Mouse (Mus musculus) hindbrain, embryonic 16.5 days (tissue): ENCODE results near the gene Zbtb9. TPM values are rescaled to one million over a fixed set of nuclear protein-coding genes. Genes with fewer than 3 reads are reported as not detected.

Experiments
- ATAC-seq: fragments of 200-750 bp; cut with Nextera tagmentation; 2 replicates; pipeline ENCODE4 v1.8.0; 2017; ENCODE audit warnings: moderate TSS enrichment, moderate library complexity
- H3K27ac ChIP-seq: fragments of 300-500 bp; sonication (generic); 2 replicates; pipeline ENCODE4 v1.5.1; 2014; ENCODE audit warnings: low read depth, mild to moderate bottlenecking, control low read depth, low read length, moderate library complexity
- H3K27me3 ChIP-seq: fragments of 300-500 bp; sonication (generic); replicated peaks from 2 replicates; pipeline ENCODE4 v1.6.1; 2014; ENCODE audit warnings: low read length; ENCODE audit not compliant: control insufficient read depth, insufficient read depth
- H3K36me3 ChIP-seq: fragments of 300-500 bp; sonication (generic); 2 replicates; pipeline ENCODE4 v1.6.1; 2014; ENCODE audit warnings: mild to moderate bottlenecking, low read length, moderate library complexity, mixed read lengths; ENCODE audit not compliant: control insufficient read depth, insufficient read depth
- H3K4me1 ChIP-seq: fragments of 300-500 bp; sonication (generic); 2 replicates; pipeline ENCODE4 v1.6.1; 2014; ENCODE audit warnings: low read depth, low read length; ENCODE audit not compliant: control insufficient read depth, insufficient read depth
- H3K4me2 ChIP-seq: fragments of 300-500 bp; sonication (generic); 2 replicates; pipeline ENCODE4 v1.6.1; 2014; ENCODE audit warnings: mild to moderate bottlenecking, low read length, control low read depth, moderate library complexity
- H3K4me3 ChIP-seq: fragments of 300-500 bp; sonication (generic); 2 replicates; pipeline ENCODE4 v1.5.1; 2014; ENCODE audit warnings: mild to moderate bottlenecking, low read length, control low read depth, moderate library complexity
- H3K9ac ChIP-seq: fragments of 300-500 bp; sonication (generic); 2 replicates; pipeline ENCODE4 v1.6.1; 2014; ENCODE audit warnings: low read depth, mild to moderate bottlenecking, control low read depth, low read length, moderate library complexity
- H3K9me3 ChIP-seq: fragments of 300-500 bp; sonication (generic); 2 replicates; pipeline ENCODE4 v1.6.1; 2014; ENCODE audit warnings: mild to moderate bottlenecking, low read length, moderate library complexity; ENCODE audit not compliant: control insufficient read depth
- WGBS: fragments of 180-500 bp; shearing (Covaris S2); extraction: QIAGEN DNeasy Blood & Tissue Kit; methylation state at CpG from one replicate; pipeline ENCODE4 v1.1.7; 2014; 5-methylcytosine and 5-hydroxymethylcytosine counted together
- polyA plus RNA-seq: library from polyadenylated mRNA; unstranded; fragments of >200 nt; fragmentation: Nextera tagmentation; extraction: Ambion mirVana; gene quantifications from 2 replicates; pipeline ENCODE4 v1.2.1, GENCODE M21; 2015

Zbtb9 gene
- polyA plus RNA-seq, 1 experiment from 2014 or later = 13.0 TPM

DNA sequence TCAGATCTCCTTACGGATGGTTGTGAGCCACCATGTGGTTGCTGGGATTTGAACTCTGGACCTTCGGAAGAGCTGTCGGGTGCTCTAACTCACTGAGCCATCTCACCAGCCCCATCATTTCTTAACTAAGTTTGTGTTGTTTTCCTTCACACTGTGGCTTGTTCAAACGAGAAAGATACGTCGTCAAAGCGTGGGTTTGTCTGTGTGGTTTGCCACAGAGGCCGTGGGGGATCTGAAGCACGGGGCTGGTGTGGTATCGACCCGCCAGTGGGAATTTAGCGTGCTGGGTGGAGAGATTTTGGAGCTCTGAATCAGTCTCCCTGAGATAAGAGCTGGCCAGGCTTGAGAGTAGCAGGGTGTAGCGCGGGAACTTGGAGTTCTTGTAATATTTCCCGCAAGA is 25.3 kb downstream of the Zbtb9 start:
- H3K9me3 ChIP-seq = no peaks in the 10 kb centered on the region
- H3K9ac ChIP-seq = no peak overlapping the region
- H3K27me3 ChIP-seq = no peaks in the 10 kb centered on the region
- no peaks in the 10 kb centered on the region for H3K36me3 ChIP-seq
- no peak overlapping the region for H3K4me2 ChIP-seq
- H3K4me3 ChIP-seq = no peak overlapping the region
- WGBS = 97% methylated on average over 15 of the region's 15 CpGs
- H3K27ac ChIP-seq = no peak overlapping the region
- no peaks in the 10 kb centered on the region for H3K4me1 ChIP-seq
- no peak for ATAC-seq

DNA sequence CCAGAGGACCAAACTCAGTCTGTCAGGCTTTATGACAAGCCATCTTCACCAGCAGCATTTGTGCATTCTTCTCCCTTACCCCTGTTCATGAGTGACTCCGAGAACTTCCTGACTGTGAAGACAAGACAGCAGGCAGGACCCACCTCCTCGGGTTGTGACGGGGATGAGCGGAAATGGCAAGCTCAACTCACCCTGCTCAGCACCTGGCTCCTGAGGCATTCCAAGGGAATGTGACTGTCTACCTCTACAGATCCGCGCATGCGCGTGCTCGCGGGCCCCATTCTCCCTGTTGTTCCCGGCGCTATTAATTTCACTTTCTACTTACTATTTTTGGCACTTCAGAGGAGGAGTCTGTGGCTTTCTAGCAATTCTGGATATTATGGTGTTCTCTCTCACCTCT is 27.0 kb downstream of the Zbtb9 start:
- WGBS = 79% methylated on average over 12 of the region's 12 CpGs
- Histone ChIP-seq H3K4me2 (no peak overlapping the region), H3K4me3 (no peak overlapping the region), H3K9me3 (no peaks in the 10 kb centered on the region), H3K4me1 (no peaks in the 10 kb centered on the region), H3K27ac (no peak overlapping the region), H3K36me3 (no peaks in the 10 kb centered on the region), H3K9ac (no peak overlapping the region), H3K27me3 (no peaks in the 10 kb centered on the region)
- 0 out of 2 replicates have a peak, but pooled peaks have one; percentile 27 for ATAC-seq

DNA sequence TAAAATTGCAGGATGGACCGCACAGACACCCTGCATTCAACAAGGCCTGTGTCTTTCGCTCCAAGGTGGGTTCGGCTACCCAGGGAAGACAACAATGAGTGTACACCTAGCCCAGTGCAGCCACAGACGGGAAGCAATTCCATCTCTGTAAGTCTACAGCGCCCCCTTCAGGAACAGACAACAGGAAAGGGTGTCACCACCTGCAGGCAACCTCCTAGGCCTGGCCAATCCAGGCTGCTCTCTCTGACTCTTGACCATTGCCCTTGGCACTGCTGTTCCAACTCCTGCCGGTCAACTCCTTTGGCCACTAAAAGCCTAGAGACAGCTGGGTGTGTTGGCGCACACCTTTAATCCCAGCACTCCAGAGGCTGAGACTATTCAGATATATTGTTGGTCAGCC is 28.2 kb downstream of the Zbtb9 start:
- ATAC-seq = no peak
- 73% methylated on average over 7 of the region's 7 CpGs for WGBS
- no peak overlapping the region for H3K27ac ChIP-seq

DNA sequence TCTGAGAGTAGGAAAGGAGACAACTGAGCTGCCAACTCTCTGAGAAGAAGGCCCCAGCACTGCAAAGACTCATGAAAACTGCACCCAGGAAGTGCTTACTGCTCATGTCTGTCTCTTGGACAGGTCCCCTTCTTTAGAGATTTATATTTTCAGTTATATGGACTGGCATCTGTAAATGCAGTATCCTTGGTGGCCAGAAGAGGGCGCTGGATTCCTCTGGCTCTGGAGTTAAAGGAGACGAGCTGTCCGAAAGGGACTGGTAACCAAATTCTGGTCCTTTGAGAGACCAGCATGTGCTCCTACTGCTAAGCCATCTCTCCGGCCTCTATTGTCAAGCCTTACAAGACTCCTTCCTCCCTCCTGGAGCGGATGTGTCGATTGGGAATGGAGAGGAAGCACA is 28.9 kb downstream of the Zbtb9 start:
- ATAC-seq = no peak
- 36% methylated on average over 6 of the region's 6 CpGs for WGBS
- no peak overlapping the region for H3K4me2 ChIP-seq
- H3K27me3 ChIP-seq = no peaks in the 10 kb centered on the region
- no peaks in the 10 kb centered on the region for H3K4me1 ChIP-seq
- no peak overlapping the region for H3K9ac ChIP-seq
- H3K36me3 ChIP-seq = no peaks in the 10 kb centered on the region
- no peak overlapping the region for H3K27ac ChIP-seq
- no peaks in the 10 kb centered on the region for H3K9me3 ChIP-seq
- no peak overlapping the region for H3K4me3 ChIP-seq

More for the DNA sequence above, 28.2 kb downstream of the Zbtb9 start:
- Histone ChIP-seq H3K4me1 (no peaks in the 10 kb centered on the region), H3K36me3 (no peaks in the 10 kb centered on the region), H3K9me3 (no peaks in the 10 kb centered on the region), H3K27me3 (no peaks in the 10 kb centered on the region), H3K4me3 (no peak overlapping the region), H3K9ac (no peak overlapping the region), H3K4me2 (no peak overlapping the region)

DNA sequence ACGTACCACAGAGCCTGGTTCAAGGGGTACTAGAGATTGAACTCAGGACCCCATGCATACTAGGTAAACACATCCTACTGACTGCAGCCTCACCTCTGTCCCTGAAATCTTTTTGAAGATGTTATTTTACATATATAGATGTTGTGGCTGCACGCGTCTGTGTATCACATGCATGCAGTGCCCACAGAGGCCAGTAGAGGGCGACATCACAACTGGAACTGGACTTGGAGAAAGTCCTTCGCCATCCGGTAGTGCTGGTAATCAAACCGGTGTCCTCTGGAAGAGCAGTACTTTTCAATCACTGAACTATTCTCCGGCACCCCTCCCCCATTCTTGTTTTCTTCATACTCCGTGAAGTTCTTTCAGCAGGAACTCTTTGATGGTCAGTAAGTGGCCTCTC is 31.5 kb downstream of the Zbtb9 start:
- ATAC-seq = no peak
- Histone ChIP-seq H3K9me3 (no peaks in the 10 kb centered on the region), H3K4me3 (no peak overlapping the region), H3K9ac (no peak overlapping the region), H3K4me1 (no peaks in the 10 kb centered on the region), H3K27ac (no peak overlapping the region), H3K27me3 (no peaks in the 10 kb centered on the region), H3K36me3 (no peaks in the 10 kb centered on the region), H3K4me2 (no peak overlapping the region)
- 36% methylated on average over 9 of the region's 9 CpGs for WGBS

DNA sequence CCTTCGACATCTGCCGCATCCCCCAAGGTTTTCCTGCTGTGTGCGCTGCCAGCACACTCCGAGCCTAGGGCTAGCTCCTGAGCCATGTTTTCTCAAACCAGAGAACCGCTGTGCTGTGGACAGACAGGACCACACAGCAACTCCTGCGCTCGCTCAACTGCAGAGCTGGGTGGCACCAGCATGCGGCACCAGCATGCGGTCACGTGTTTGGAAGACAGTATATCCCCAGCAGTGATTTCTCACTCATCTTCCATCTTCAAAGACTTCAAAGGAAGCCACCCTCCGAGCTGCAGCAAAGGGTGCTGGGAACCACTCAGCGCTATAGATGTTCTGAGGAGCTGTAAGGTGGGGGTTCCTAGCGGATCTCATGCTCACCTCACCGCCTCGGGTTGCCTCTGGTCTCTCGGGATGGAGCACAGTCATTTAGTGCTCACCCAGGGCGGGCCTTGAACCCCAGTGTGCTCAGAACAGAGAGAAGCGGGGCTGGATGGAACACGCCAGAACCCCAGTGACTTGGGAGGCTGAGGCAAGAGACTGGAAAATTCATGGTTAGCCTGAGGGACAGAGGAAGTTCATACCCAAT is 32.0 kb downstream of the Zbtb9 start:
- Histone ChIP-seq H3K36me3 (no peaks in the 10 kb centered on the region), H3K9me3 (no peaks in the 10 kb centered on the region), H3K27me3 (no peaks in the 10 kb centered on the region), H3K27ac (no peak overlapping the region), H3K4me3 (no peak overlapping the region), H3K4me1 (no peaks in the 10 kb centered on the region), H3K9ac (no peak overlapping the region), H3K4me2 (no peak overlapping the region)
- WGBS = 42% methylated on average over 19 of the region's 19 CpGs
- no peak for ATAC-seq

DNA sequence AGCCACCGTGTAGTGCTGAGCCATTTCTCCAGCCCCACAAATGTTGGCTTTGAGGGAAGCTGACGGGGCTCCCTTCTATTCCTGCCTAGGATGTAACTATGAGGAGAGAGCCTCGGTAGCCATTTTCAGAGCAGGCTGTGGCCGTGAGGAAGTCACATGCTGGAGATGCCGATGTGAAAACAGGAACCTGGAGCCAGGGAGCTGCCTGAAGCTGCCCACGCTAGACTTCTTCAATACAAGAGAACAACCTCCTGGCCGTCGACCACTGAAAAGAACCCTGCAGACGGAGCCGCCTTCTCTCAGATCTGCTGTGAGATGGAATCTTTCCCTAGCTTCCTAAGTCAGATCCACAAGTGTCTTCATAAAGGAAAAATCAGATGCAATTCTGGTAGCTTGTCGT is 32.7 kb downstream of the Zbtb9 start:
- no peaks in the 10 kb centered on the region for H3K4me1 ChIP-seq
- H3K9ac ChIP-seq = no peak overlapping the region
- 71% methylated on average over 11 of the region's 11 CpGs for WGBS
- H3K27me3 ChIP-seq = no peaks in the 10 kb centered on the region
- H3K9me3 ChIP-seq = no peaks in the 10 kb centered on the region
- H3K4me2 ChIP-seq = no peak overlapping the region
- H3K36me3 ChIP-seq = no peaks in the 10 kb centered on the region
- no peak overlapping the region for H3K4me3 ChIP-seq
- ATAC-seq = no peak
- H3K27ac ChIP-seq = no peak overlapping the region

DNA sequence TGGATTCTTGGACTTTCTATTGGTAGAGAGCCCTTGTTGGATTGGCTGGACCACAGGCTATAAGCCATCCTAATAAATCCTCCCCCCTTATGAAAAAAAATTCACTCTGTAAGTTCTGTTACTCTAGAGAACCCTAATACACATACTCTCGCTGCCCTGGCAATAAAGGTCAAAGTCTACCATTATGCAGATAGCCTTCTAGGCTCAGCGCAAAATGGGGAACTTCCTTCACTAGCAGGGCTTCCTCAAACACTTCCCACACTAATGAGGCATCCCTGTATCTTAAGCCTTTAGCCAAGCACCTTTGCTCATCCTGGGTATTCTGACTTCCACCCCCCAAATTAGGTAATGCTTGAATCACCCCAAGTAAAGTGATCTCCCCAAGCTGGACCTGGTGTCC is 35.3 kb downstream of the Zbtb9 start:
- Histone ChIP-seq H3K9ac (no peak overlapping the region), H3K27me3 (no peaks in the 10 kb centered on the region), H3K4me2 (no peak overlapping the region), H3K4me1 (no peaks in the 10 kb centered on the region), H3K9me3 (no peaks in the 10 kb centered on the region), H3K36me3 (no peaks in the 10 kb centered on the region), H3K4me3 (no peak overlapping the region), H3K27ac (no peak overlapping the region)
- 93% methylated on average over 2 of the region's 2 CpGs for WGBS
- ATAC-seq = no peak

DNA sequence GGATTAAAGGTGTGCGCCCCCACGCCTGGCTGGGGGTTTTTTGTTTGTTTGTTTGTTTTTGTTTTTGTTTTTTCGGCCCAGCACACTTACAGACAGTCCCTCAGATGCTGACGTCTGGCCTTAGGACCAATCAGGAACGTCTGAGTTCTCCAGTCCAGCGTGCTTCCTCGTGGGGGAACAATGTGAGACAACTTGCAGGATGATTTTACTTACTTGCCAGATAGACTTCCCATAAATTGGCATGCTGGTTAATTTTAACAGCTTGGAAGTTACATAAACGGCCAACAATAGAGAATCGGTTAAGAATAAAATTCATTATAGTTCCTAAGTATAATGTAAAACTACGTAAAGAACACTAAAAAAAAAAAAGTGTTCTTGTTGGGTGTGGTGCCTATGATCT is 38.2 kb downstream of the Zbtb9 start:
- Histone ChIP-seq H3K9me3 (no peaks in the 10 kb centered on the region), H3K4me1 (no peaks in the 10 kb centered on the region), H3K27ac (no peak overlapping the region), H3K4me3 (no peak overlapping the region), H3K4me2 (no peak overlapping the region), H3K27me3 (no peaks in the 10 kb centered on the region), H3K9ac (no peak overlapping the region), H3K36me3 (no peaks in the 10 kb centered on the region)
- WGBS = 90% methylated on average over 10 of the region's 10 CpGs
- no peak for ATAC-seq
